Mouse (Mus musculus) kidney, adult 8-10 months (tissue): ENCODE measurements around the gene Tmem240.
A peak's percentile ranks its signal among the peaks of the same experiment; 100 is the strongest.
"Not testable (repeated sequence)": the region's sequence is repeated elsewhere in the genome, so short reads cannot be mapped to it uniquely, and the experiment has no call there.

Source experiments
- DNase-seq, 2 experiments: peaks; one replicate each; pipeline ENCODE4 v3.0.0; 2022

Tmem240 gene

GRCm38 (mm10) chr4:155772786-155773185 is 38.2 kb downstream of the Tmem240 start:
- no peak for DNase-seq

DNA sequence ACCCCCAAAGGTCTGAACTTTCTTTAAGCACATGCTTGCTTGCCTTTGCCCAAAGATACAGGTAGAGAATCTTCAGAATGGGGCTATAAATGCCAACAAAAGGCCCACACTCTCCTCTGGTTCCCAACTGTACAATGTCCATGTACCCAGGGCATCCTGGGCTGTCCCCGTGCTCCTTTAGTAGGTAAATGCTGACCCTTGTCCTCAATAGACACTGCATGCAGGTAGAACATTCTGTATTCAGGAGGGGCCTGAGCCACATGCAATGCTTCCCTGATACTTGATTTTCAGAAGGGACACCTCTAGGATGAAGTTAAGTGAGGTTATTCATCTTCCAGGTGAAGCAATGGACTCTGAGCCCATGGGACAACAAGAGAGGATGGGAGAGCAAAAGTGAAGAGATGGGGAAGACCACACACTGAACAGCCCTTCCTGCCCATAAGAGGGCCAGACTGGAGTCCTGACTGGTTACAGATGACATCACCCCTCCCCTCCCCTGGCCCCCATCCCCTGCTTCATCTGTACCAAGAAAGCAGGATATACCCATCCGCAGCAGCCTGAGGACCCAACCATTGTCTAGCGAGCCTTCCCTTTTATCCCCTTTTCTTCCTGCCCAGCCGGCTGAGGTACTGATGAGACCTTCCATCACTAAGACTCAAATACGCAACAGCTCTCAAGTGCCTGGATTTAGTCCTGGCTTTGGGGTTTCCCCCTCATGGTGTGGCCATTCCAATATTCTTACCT is 38.9 kb downstream of the Tmem240 start:
- DNase-seq: peak in 1 of 2 experiments; percentile 45

DNA sequence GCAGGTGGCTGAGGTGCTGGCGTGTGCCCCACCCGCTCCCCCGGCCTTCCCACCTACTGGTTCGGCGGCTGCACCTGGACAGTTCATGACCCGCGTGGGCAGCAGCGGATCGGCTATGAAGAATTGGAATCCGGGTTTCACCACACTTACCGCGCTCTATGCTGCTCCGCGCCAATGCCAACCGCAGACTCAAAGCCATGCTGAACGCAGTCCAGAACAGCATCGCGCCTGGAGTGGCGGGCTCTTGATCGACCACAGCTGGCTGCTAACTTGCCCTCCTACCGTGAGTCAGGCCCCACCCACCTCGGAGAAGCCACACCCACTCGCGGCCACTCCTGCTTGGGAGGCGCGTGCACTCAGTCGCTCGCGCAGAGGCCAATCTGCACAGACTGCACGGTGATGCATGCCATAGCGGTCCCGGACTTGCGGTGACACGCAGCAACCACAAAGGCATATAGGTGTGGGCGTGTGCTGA is 39.7 kb downstream of the Tmem240 start, which contains the start of gene Vwa1:
Gene Vwa1, minus strand, starts transcription at position 419 of the 475 bp plus-strand sequence.
- DNase-seq: peak; percentile 92 to 93

DNA sequence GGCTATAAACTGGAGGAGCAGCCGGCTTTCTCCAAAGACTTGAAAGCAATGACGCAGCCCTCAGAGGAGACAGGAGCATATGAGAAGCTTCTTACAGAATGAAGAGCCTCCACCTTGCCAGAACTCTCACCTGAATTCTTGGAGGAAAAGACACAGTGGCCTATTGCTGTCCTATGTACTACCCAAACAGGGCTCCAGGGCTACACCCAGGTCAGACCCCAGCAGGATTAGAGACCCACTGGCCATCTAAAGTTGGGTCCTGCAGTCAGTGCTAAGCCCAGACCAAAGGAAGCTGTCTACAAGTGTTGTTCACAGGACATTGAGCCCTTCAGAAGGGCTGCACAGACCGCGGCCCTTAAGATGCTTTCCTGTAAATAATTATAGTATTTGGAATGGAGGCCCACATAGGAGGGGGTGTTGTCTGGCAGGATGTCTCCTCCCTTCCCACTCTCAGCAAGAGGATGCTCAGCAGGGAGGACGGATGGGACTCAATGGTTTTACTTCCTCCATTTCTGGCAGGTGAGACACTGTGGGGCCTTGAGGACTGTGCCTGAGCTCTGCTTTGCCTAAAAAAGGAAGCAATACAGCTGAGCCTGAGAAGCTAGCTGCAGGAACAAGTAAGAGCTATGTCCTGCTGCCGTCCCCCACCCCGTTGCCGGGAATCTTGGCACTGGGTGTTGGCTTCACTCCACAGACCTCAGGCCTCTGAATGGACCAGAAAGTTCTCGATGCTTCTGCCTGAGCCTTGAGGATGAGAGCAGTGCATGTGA is 40.6 kb downstream of the Tmem240 start:
- DNase-seq: peak; percentile 54 to 64

DNA sequence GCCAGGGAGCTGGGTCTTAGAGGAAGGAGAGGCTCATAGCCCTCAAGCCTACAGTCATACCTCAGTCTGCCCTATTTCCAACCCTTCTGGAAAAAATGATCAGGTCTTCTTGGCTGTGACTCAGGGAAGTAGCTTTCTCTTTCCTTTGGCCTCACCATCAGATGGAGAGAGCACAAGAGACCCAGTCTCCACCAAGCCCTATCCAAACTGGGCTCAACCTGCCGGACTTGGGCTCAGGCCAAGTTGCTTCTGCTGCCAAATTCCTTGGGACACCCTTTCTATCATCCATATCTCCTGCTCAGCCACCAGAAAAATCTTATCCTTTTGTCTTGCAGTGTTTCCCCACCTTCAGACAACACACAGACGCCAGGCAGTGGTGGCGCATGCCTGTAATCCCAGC is 41.3 kb downstream of the Tmem240 start:
- DNase-seq: peak; percentile 33 to 62

DNA sequence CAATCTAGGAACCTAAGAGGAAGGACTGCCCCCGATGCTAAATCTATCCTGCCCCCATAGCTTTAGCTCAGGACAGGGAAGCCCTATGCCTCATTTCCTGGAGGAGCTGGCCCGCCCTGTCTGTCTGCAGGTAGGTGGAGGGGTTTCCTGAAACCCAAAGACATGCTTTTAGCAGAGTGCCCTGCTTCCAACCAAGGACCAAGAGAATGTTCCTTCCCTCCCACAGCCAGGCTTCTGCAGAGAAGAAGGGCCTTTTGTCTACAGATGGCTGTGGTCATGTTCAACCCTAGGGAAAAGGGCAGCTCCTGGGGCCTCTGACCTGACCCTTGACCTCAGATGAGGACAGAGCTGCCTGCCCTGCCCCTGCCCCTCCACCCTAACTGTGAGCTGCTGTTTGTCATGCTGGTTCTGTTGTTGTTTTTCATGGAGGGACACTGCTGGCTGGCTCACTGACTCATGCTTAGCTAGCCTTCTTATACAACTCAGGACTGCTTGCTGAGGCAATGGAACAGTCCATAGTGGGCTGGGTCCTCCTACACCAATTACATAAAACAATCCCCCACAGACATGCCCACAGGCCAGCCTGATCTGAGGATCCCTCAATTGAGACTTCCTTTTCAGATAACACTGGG is 42.2 kb downstream of the Tmem240 start:
- DNase-seq: no peak

DNA sequence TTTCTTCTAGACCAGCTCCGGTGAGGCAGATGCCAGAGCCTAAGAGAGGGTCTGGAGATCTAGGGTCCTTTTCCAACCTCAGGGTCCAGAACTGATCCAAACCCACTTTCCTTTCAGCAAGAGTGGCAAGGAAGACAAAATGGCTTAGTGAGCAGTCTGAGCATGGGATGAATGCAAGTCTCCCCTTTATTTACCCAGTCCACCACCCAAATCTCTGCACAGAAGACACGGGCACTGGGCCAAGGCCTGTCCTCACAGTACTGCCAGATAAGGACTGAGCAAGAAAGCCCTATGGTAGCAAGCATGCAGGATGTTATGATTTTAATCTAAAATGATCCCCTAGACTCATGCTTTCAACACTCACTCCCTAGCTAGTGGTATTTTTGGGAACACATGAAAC is 43.2 kb downstream of the Tmem240 start:
- DNase-seq: no peak

- DNase-seq: no peak
Observed at GRCm38 (mm10) chr4:155779498-155779897, 44.9 kb downstream of the Tmem240 start.

DNA sequence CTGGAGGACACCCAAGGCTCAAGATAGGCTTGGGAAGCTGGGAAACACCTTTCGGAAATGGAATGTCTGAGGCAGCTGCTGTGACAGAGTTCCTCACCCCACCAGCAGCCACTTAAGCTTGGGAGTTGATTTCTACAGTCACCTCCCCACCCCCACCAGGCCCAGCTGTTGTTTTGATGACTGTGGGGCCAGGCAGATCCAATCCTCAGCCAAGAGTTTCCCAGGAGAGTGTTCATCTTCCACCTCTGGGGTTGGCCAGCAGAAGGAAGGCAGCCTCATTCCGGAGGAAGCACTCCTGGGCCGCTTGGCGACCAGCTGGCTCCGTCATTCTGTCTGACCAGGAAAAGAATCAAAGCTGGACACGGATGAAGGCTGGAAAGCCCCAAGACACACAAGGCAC is 46.3 kb downstream of the Tmem240 start:
- peak; percentile 61 to 69 for DNase-seq

DNA sequence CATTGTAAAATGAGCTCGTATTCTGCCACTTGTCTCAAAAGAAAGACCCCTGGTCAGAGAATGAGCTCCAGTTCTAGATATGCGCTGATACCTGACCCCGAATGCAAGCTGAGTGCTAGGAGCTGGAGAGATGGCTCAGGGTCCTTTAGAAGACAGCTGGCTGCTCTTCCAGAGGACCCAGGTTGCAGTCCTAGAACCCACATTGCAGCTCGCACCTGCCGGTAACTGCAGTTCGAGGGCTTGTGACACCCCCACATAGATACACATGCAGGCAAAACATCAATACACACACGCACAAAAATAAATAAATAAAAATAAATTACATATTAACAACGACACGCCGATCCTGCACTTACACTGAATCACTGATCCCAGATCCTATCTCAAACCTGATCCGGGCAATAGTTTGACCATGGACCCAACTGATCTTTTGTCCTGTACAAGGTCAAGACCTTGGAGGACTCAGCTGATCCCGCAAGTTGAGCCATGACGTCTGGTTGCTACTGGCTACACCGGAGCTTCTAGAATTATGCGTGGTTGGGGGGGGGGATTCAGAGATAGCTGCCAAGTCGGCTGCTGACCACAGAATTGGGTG is 49.0 kb downstream of the Tmem240 start:
- peak; percentile 58 to 68 for DNase-seq

- DNase-seq: peak; percentile 85 to 87
Observed at GRCm38 (mm10) chr4:155784081-155784701, 49.6 kb downstream of the Tmem240 start.

DNA sequence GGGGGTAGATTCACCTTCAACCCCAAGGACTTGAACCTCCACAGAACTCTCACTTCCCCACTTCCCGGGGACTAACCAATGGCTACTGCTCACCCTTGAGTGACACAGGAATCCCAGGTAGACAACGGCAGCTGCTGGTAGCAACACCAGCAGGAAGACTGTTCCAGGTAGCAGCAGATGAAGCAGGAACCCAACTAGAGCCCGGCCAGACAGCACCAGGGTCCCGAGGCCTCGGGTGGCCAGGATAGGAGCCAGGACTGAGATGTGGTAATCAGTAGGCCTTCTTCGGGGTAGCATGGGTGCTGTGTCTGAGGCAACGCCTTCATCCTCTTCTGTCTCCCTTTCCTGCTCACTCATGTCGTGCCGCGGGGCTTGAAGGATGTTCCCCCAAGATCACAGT is 50.6 kb downstream of the Tmem240 start:
- no peak for DNase-seq

DNA sequence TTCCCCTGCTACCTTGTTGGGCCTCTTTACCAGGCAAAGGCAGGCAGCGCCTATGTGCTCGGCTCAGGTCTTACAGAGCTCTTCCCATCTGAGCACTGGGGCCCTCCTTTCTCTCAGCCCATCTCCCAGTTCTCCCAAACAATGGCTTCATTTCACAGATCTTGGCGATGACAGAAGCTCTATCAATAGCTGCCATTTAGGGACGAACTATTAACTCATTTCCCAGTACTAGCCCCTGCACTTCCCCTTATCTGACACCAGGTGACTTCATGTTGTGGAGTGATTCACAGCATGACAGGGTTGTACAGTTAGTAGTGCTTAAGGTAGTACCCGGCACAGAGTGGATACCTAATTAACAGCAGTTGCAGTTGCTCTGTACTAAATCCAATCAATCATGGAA is 51.2 kb downstream of the Tmem240 start, which contains the start of gene Tmem88b:
Gene Tmem88b, minus strand, starts transcription at position 56 of the 400 bp plus-strand sequence.
- no peak for DNase-seq

GRCm38 (mm10) chr4:155788300-155788699 is 53.7 kb downstream of the Tmem240 start:
- no peak for DNase-seq

DNA sequence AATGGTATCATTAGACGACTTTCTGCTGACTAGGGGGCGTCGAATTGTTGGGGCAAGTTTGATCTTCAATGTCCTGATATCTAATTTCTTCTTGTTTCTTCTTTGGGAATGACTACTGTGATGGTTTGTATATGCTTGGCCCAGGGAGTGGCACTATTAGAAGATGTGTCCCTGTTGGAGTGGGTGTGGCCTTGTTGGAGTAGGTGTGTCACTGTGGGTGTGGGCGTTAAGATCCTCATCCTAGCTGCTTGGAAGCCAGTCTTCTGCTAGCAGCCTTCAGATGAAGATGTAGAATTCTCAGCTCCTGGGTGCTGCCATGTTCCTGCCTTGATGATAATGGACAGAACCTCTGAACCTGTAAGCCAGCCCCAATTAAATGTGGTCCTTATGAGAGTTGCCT is 54.2 kb downstream of the Tmem240 start:
- not testable (repeated sequence) for DNase-seq

GRCm38 (mm10) chr4:155790021-155790489 is 55.5 kb downstream of the Tmem240 start, which contains the start of gene Ankrd65:
Ankrd65 (plus strand) TSS chr4:155790439.
- DNase-seq: no peak
